Mouse (Mus musculus) kidney, embryonic 16.5 days (tissue): ENCODE measurements at regions not wholly inside any gene's neighbourhood (a gene's known extent, or its start where the extent isn't known, plus 50 kb on each side); places are given as distances from the start of the nearest gene placed in this dataset.
A peak's percentile ranks its signal among the peaks of the same experiment; 100 is the strongest.

Experiments used
- ATAC-seq: fragments of 200-750 bp; cut with Nextera tagmentation; 2 replicates; pipeline ENCODE4 v1.8.0; 2017; ENCODE audit warnings: moderate TSS enrichment; ENCODE audit not compliant: low FRiP score, low TSS enrichment
- H3K27ac ChIP-seq: fragments of 300-500 bp; sonication (generic); 2 replicates; pipeline ENCODE4 v1.5.1; 2014; ENCODE audit warnings: low read length
- H3K27me3 ChIP-seq: fragments of 300-500 bp; sonication (generic); 2 replicates; pipeline ENCODE4 v1.6.1; 2014; ENCODE audit warnings: low read length, control low read depth, mixed read lengths; ENCODE audit not compliant: insufficient read depth
- H3K36me3 ChIP-seq: fragments of 300-500 bp; sonication (generic); 2 replicates; pipeline ENCODE4 v1.6.1; 2014; ENCODE audit warnings: low read length, control low read depth, mixed read lengths; ENCODE audit not compliant: insufficient read depth
- H3K4me1 ChIP-seq: fragments of 300-500 bp; sonication (generic); 2 replicates; pipeline ENCODE4 v1.6.1; 2014; ENCODE audit warnings: low read length, control low read depth, mixed read lengths; ENCODE audit not compliant: insufficient read depth
- H3K4me2 ChIP-seq: fragments of 300-500 bp; sonication (generic); replicated peaks from 2 replicates; pipeline ENCODE4 v1.6.1; 2014; ENCODE audit warnings: low read depth, low read length
- H3K4me3 ChIP-seq: fragments of 300-500 bp; sonication (generic); 2 replicates; pipeline ENCODE4 v1.5.1; 2014; ENCODE audit warnings: mild to moderate bottlenecking, low read length
- H3K9ac ChIP-seq: fragments of 300-500 bp; sonication (generic); replicated peaks from 2 replicates; pipeline ENCODE4 v1.6.1; 2014; ENCODE audit warnings: low read length
- H3K9me3 ChIP-seq: fragments of 300-500 bp; sonication (generic); 2 replicates; pipeline ENCODE4 v1.6.1; 2016; ENCODE audit warnings: low read length, control low read depth
- WGBS: fragments of 180-500 bp; shearing (Covaris S2); extraction: QIAGEN DNeasy Blood & Tissue Kit; methylation state at CpG from one replicate; pipeline ENCODE4 v1.1.7; 2014; 5-methylcytosine and 5-hydroxymethylcytosine counted together

- H3K27ac ChIP-seq = no peak overlapping the region
- ATAC-seq = no peak
- no peak overlapping the region for H3K4me2 ChIP-seq
- H3K9me3 ChIP-seq = no peaks in the 10 kb centered on the region
- no peak overlapping the region for H3K9ac ChIP-seq
- no peak overlapping the region for H3K4me3 ChIP-seq
- peaks cover 8% of the 10 kb centered on the region; the same call in 1 of the 2 replicates for H3K4me1 ChIP-seq
- 0 out of 2 replicates have a peak, but pooled peaks cover 4% of the 10 kb centered on the region for H3K27me3 ChIP-seq
- H3K36me3 ChIP-seq = no peaks in the 10 kb centered on the region
Observed at GRCm38 (mm10) chr9:61173548-61173947, 198.6 kb upstream of the Tle3 start.

DNA sequence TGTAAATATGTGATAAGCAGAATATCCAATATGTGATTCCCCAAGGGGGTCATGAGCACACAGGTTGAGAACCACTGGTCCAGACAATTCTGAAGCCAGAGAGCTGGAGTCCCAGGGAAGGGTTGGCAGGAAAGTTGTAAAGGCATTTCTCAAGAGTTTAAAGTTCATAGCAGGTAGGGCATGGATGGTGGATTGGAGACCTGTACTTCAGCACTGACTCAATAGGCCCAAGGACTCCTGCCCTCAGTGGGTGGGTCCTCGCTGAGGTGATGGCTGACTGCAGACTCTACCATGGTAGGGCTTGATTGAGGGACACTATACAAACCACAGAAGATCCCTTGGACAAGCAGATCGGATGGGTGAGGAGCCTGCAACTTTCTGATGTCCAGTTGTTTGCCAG is 196.8 kb upstream of the Tle3 start:
- no peak overlapping the region for H3K4me2 ChIP-seq
- no peak for ATAC-seq
- no peak overlapping the region for H3K9ac ChIP-seq
- H3K9me3 ChIP-seq = no peaks in the 10 kb centered on the region
- H3K4me3 ChIP-seq = no peak overlapping the region
- WGBS = 93% methylated on average over 2 of the region's 2 CpGs
- no peak overlapping the region for H3K27ac ChIP-seq
- H3K4me1 ChIP-seq = peaks cover 8% of the 10 kb centered on the region; the same call in 1 of the 2 replicates
- 0 out of 2 replicates have a peak, but pooled peaks cover 4% of the 10 kb centered on the region for H3K27me3 ChIP-seq
- H3K36me3 ChIP-seq = no peaks in the 10 kb centered on the region

- no peak overlapping the region for H3K27ac ChIP-seq
- peaks cover 8% of the 10 kb centered on the region; the same call in 1 of the 2 replicates for H3K4me1 ChIP-seq
- H3K9me3 ChIP-seq = no peaks in the 10 kb centered on the region
- no peak for ATAC-seq
- WGBS = 84% methylated on average over 3 of the region's 3 CpGs
- H3K36me3 ChIP-seq = no peaks in the 10 kb centered on the region
- H3K4me2 ChIP-seq = no peak overlapping the region
- H3K27me3 ChIP-seq = 0 out of 2 replicates have a peak, but pooled peaks cover 4% of the 10 kb centered on the region
- H3K9ac ChIP-seq = no peak overlapping the region
- no peak overlapping the region for H3K4me3 ChIP-seq
Observed at GRCm38 (mm10) chr9:61176856-61177255, 195.3 kb upstream of the Tle3 start.

DNA sequence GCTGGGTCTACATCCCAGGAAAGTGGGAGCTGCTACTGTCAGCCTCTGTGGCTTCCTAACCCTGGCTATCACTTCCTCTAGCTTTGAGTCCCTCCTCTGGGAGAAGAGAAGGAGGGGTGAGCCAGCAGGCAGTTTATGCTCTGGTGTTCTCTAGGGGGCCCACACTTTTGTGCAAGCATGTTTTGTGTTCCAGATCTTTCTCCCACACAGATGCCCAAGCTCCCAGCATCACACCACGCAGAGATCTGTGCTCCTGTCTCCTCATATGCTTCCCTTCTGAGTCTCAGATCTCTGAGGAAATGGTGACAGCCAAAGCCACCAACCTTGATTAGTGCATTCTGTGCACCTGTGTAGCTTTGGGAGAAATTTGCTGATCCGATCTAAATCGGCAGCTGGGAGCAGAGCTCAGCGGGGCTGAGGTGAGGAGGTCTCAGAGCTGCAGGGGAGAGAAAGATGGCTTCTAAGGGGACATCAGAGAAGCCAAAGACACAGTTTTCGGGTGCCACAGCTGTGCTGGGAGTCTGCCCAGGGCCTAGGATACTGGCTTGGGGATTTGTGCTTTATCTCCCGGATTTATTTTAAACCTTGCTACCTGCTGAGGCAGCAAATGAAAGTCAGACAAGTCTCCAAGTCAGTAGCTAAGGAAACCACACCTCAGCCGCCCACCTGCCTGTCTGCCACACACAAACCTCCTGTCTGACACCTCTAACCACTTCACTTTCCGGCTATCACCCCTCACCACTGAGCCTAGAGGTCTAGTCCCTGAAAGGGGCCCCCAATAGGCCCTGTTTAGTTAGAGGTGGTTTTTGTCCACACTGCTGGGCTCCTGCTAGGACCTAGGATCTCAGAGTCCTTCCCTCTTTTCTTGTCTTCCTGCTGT is 185.4 kb upstream of the Tle3 start:
- no peaks in the 10 kb centered on the region for H3K36me3 ChIP-seq
- H3K9ac ChIP-seq = no peak overlapping the region
- H3K4me3 ChIP-seq = no peak overlapping the region
- no peaks in the 10 kb centered on the region for H3K27me3 ChIP-seq
- 70% methylated on average over 8 of the region's 8 CpGs for WGBS
- no peak overlapping the region for H3K4me2 ChIP-seq
- no peak overlapping the region for H3K27ac ChIP-seq
- H3K4me1 ChIP-seq = no peaks in the 10 kb centered on the region
- ATAC-seq = no peak
- H3K9me3 ChIP-seq = peaks cover 6% of the 10 kb centered on the region; the same call in 1 of the 2 replicates

GRCm38 (mm10) chr9:61187713-61188399 is 184.3 kb upstream of the Tle3 start:
- WGBS = 78% methylated on average over 3 of the region's 3 CpGs

DNA sequence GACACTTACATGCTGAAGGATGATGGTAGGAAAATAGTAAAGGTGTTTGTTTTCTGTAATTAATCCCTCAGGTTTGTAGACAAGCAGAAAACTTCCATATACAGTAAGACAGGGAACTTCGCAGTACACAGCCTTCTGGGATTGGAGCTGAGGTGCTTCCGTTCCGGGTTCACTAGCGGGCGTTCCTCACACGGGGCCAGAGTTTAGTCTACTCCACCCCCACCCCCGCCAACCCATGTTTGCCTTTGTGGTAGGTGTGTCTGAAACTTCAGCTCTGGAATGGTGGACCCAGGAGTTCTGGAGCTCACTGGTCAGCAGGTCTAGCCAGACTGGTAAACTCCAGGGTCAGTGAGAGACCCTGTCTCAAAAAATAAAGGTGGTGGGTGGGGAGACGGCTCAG is 182.9 kb upstream of the Tle3 start:
- Histone ChIP-seq H3K27ac (no peak overlapping the region), H3K4me1 (no peaks in the 10 kb centered on the region), H3K9ac (no peak overlapping the region), H3K4me2 (no peak overlapping the region), H3K36me3 (no peaks in the 10 kb centered on the region), H3K4me3 (no peak overlapping the region), H3K9me3 (peaks cover 6% of the 10 kb centered on the region; the same call in 1 of the 2 replicates), H3K27me3 (no peaks in the 10 kb centered on the region)
- ATAC-seq = no peak
- WGBS = 88% methylated on average over 8 of the region's 8 CpGs

More at GRCm38 (mm10) chr9:61187713-61188399, 184.3 kb upstream of the Tle3 start:
- Histone ChIP-seq H3K27ac (no peak overlapping the region), H3K4me3 (no peak overlapping the region), H3K36me3 (no peaks in the 10 kb centered on the region), H3K9me3 (peaks cover 6% of the 10 kb centered on the region; the same call in 1 of the 2 replicates), H3K9ac (no peak overlapping the region), H3K27me3 (no peaks in the 10 kb centered on the region), H3K4me2 (no peak overlapping the region), H3K4me1 (no peaks in the 10 kb centered on the region)
- no peak for ATAC-seq

DNA sequence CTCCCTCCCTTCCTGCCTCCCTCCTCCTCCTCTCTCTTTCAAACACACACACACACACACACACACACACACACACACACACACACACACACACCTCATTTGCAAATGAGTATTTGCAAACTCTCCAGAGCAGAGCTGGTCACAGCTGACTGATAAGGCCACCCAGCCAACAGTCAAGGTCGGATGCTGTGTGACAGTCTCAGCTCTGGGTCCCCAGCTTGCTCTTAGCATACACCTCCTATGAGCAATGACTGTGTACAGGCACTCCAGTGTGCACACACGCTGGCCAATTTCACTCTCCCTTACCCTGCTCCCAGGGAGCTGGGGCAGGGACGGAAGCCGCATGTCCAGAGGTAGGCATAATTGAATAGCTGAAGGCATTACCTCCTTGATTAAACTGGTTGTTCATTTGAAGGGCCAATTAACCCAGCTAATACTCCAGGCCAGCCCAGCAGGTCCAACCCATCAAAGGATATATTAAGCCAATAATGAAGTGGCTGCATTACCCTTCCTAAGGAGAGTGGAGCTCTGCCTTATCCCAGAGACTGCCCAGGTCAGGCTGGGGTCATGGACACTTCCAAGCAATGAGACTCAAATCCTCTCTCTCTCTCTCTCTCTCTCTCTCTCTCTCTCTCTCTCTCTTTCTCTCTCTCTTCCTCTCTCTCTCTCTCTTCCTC is 173.0 kb upstream of the Tle3 start:
- no peaks in the 10 kb centered on the region for H3K36me3 ChIP-seq
- ATAC-seq = 0 out of 2 replicates have a peak, but pooled peaks have one; percentile 57
- WGBS = 55% methylated on average over 4 of the region's 4 CpGs
- peaks cover 16% of the 10 kb centered on the region for H3K4me1 ChIP-seq
- peak overlapping the region; percentile 77; the same call in 1 of the 2 replicates for H3K27ac ChIP-seq
- H3K27me3 ChIP-seq = no peaks in the 10 kb centered on the region
- no peak overlapping the region for H3K4me2 ChIP-seq
- H3K4me3 ChIP-seq = no peak overlapping the region
- H3K9ac ChIP-seq = no peak overlapping the region
- H3K9me3 ChIP-seq = no peaks in the 10 kb centered on the region

- no peaks in the 10 kb centered on the region for H3K36me3 ChIP-seq
- WGBS = 17% methylated on average over 8 of the region's 8 CpGs
- H3K27ac ChIP-seq = peak overlapping the region; percentile 77
- H3K9ac ChIP-seq = no peak overlapping the region
- H3K4me3 ChIP-seq = no peak overlapping the region
- peak; percentile 69 for ATAC-seq
- no peaks in the 10 kb centered on the region for H3K9me3 ChIP-seq
- H3K27me3 ChIP-seq = no peaks in the 10 kb centered on the region
- no peak overlapping the region for H3K4me2 ChIP-seq
- H3K4me1 ChIP-seq = peaks cover 16% of the 10 kb centered on the region
Observed at GRCm38 (mm10) chr9:61199891-61200290, 172.3 kb upstream of the Tle3 start.

DNA sequence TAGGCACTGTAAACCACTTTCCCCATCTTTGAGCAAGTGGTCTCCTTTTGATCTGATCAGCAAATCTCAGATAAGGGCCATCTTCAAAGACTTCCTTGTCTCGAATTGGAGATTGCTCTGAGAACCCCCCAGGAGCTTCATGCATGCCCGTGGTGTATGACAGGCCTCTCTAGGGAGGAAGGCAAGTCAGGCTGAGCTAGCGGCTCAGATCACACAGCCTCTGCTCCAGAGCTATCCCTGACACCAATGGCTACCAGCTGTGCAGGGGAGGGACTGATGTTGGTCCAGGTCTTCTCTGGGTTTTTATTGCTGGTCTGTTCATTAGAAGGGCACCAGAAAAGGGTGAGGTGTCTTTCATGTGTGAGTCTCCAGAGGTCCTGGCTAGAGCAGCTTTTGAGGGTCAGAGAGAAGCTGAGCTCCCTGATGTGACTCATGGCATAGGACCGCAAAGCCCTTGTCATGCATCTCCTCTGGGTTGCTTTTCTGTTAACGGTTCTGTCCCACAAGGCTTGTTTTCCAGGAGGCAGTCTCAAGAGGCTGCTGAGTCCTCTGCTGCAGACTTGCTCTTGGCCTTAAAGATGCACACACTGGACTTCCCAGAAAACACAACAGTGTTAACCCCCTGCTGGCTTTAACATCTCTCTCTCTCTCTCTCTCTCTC is 171.7 kb upstream of the Tle3 start:
- WGBS = 21% methylated on average over 5 of the region's 5 CpGs
- no peak overlapping the region for H3K4me2 ChIP-seq
- H3K9ac ChIP-seq = no peak overlapping the region
- H3K4me1 ChIP-seq = peaks cover 16% of the 10 kb centered on the region
- 0 out of 2 replicates have a peak, but pooled peaks have one; percentile 62 for ATAC-seq
- no peak overlapping the region for H3K4me3 ChIP-seq
- no peaks in the 10 kb centered on the region for H3K27me3 ChIP-seq
- no peaks in the 10 kb centered on the region for H3K36me3 ChIP-seq
- no peaks in the 10 kb centered on the region for H3K9me3 ChIP-seq
- H3K27ac ChIP-seq = peak overlapping the region; percentile 77
